Mouse (Mus musculus) embryonic fibroblast, embryonic 13.5 days (primary cell): ENCODE results near the gene Gtf2a2.

ENCODE experiments used
- CTCF ChIP-seq: IDR thresholded peaks from 2 replicates; pipeline ENCODE4 v1.5.1; 2011; ENCODE audit warnings: mild to moderate bottlenecking, control low read depth, low read length, moderate library complexity, borderline replicate concordance; ENCODE audit not compliant: insufficient read depth
- POLR2A ChIP-seq: IDR thresholded peaks from 2 replicates; pipeline ENCODE4 v1.6.1; 2011; ENCODE audit warnings: low read depth, mild to moderate bottlenecking, control low read depth, low read length, moderate library complexity

DNA sequence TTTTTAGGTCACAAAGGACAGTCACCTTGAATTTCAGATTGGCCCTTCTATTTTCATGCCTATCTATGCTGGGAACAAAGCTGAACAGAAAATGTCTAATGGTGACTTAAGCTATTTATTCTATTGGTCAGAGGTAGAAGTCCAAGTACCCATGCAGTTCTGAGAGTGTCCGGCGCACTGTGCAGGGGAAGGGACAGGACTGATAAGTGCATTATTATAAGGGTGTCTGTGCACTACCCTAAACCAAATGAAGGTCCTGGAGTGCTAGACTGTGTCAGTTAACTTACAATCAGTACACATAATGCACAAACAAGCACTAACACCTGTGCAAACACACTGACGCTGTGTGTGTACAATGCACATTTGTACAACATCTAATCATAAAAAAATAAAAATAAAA lies 55.1 kb downstream of the Gtf2a2 start:
- no peak for TF ChIP-seq CTCF
- TF ChIP-seq POLR2A = no peak
